Mouse (Mus musculus): ENCODE data around the gene Acot13.

- TF ChIP-seq POLR2AphosphoS5 (IDR thresholded peaks at IDR 0.05; ENCODE audit: insufficient replicate concordance, low read depth, low read length) (no peak), CTCF (IDR thresholded peaks at IDR 0.05; ENCODE audit: low read depth, low read length) (no peak), GATA1 (IDR thresholded peaks at IDR 0.05; ENCODE audit: borderline replicate concordance, low read length) (no peak), TAL1 (conservative IDR thresholded peaks at IDR 0.05; ENCODE audit: low read depth, low read length) (no peak), GATA2 (IDR thresholded peaks at IDR 0.05; ENCODE audit: borderline replicate concordance, low read depth, low read length) (no peak)
These were observed 27.8 kb upstream of the Acot13 start for GRCm38 (mm10) chr13:24859115-24859514.

Data from G1E (cell line).